Mouse (Mus musculus): ENCODE results near the gene Cped1.

GRCm38 (mm10) chr6:21985732-21986540 is at the start of gene Cped1:
- TF ChIP-seq CTCF (IDR thresholded peaks at IDR 0.05; ENCODE audit: low read depth) (no peak), EP300 (optimal IDR thresholded peaks at IDR 0.05) (no peak)
